Mouse (Mus musculus): ENCODE data around the gene Fgfr2.

The Fgfr2 gene

DNA sequence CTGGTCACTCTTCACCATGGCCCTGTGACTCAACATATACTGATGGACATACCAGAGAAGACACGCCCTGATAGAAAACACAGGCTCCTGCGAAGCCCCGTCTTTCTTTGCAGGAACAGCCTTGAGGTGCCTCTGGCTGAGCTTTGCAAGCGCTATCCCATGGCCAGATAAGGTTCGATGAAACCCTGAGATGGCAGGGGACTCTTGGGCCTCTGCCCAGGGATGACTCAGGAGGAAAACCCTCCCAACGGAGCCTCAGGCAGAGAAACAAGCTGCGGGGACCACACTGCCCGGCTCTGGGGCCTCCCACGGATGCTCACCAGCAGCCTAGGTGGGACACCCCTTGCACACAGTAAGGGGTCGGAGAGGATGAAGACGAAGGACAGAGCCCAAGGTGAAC, 115.8 kb downstream of the Fgfr2 start:
- DNase-seq (ENCODE audit: low read depth), result peak; percentile 73

DNA sequence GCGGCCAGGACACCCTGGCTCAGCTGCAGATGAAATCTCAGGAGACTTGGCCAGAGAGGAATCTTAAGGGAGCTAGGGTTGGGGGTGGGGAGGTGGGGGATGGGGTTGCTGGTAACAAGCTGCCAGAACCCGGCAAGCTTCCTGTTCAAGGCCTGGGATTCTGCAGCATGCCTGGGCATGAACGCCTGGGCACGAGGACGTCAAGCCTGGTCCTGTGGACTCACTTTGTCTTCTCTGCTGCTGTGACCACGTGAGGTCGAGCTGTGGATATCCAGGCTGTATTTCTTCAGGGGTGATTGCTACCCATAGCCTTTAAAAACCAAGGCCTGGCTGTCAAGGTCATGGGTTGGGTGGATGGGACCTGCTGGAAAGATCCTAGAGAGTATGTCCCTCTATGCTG, 117.4 kb downstream of the Fgfr2 start:
- DNase-seq (ENCODE audit: low read depth), result no peak

DNA sequence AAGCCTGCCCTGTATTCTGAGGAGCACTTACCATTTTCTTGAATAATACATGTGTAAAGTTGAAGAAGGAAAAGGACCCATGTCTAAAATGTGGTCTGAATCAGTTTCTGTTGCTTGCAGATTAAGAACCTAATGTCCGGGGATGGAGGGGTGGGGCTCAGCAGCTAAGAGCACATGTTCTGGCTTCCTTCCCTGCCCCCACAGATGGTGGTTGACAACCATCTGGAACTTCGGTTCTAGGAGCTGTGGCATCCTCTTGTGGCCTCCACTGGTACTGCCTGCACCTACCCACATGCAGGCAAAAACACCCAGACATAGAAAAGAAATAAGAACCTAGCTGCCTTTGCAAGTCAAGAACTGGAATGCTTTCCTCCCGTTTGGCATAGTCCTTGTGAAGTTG, 119.7 kb downstream of the Fgfr2 start:
- peak; percentile 88 for DNase-seq (ENCODE audit: low read depth)

DNA sequence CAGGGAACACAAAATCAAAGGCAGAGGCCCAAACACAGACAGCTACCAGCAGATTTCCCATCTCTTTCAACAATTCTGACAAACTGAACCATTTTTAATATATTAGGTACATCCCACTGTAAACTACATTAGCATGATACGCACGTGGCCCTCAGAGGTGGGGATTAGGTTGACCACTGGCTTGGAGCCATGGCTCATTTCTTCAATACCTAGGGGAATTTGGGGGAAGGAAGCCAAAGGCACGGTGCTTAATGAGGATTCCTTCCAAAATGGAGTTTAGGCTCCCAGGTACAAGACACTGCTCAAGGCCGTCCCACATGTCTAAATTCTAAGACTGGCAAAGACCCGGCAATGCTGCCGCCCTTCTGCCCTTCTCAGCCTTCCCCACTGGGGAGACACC, 120.9 kb downstream of the Fgfr2 start:
- no peak for DNase-seq (ENCODE audit: low read depth)

DNA sequence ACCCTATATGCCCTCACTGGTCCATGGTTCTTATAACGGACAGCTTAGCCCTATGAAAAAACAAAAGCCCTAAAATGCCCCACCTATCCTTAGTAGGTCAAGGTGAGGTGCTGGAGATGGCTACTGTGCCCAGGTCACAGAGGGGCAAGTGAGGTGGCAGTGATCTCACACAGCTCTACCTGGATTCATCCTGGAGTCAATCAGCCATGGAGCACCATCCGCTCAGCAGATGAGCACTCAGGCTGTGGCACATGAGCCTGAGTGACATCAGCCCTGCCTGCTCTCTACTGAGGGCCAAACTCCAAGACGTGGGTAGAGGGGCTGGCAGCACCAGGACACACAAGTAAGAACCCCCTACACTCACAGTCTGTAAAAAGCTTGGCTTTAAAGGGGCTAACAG, 121.8 kb downstream of the Fgfr2 start:
- no peak for DNase-seq (ENCODE audit: low read depth)

DNA sequence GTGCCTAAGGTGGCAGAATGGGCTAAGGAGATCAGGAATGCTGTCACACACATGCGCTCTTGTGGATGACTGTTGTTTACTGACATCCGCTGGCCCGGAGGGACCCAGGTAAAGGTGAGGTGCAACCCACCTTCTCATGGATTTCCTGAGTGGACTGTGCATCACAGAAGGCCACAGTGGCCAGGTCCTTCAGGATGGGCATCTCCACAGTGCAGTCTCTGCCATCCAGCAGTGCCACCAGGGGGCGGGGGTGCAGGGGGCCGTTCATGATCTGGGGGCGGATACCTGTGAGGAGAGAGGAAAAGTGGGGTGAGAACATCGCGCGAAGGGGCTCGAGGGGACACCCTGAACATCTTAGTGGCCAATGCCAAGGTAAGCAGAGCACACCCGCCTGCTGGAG, 124.1 kb downstream of the Fgfr2 start:
- DNase-seq (ENCODE audit: low read depth), result no peak

DNA sequence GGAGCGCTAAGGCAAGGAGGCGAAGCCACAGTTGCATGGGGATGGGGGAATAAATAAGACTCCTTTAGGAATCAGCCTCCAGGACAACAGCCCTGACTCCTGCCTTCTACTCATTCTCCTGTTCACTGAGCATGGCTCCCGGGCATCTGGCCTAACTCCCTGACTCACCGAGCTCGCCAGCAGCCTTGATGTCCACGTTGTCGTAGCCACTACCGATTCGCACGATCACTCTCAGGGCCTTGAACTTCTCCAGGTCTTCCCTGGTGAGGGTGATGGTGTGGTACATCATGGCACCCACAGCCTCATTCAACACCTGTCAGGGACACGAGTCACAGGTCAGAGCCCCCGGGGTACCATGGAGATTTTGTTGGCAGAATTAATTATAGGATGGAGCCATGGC, 124.5 kb downstream of the Fgfr2 start:
- DNase-seq (ENCODE audit: low read depth), result no peak

DNA sequence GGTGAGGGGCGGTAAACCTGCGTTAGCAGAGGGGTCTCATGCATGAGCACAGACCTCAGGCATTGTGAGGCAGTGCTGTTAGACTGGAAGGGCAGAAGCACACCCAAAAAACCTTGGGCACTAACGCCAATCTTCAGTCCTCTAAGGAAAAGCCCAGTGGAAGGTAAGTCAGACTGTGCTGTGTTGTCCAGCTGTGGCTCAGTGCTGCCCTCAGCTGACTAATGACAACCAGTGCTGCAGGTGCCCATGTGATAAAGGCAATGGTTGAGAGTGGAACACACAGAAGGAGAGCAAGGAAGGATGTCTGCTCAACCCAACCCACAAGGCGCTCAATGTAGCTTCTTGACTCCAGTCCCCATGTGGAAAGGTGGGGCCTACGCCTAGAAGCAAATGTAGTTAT, 126.8 kb downstream of the Fgfr2 start:
- DNase-seq (ENCODE audit: low read depth), result peak; percentile 55

DNA sequence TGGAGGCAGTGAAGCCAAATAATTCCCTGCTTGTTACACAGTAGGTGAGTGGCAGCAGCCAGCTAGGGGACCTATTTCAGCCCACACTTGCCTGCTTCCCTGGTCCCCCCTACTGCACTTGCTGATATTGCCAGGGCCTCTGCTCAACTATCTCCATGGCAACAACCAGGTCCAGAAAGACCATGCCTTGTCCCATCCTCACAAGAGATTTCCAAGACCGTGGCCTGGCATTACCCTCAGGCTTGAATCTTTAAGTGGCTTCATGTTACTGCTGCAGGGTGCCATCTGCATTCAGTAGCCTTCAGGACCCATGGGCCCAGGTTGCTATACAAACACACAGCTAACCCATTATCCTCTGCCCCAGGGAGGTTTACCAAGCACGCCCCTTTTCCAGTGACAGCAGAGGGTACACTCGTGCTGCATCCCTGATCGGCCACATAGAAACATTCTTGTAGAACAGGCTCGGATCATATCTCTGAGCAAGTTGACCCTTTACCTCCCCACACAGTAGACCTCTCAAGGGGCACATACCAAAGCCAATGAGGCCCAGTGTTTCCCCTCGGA, 128.4 kb downstream of the Fgfr2 start:
- DNase-seq (ENCODE audit: low read depth), result no peak

DNA sequence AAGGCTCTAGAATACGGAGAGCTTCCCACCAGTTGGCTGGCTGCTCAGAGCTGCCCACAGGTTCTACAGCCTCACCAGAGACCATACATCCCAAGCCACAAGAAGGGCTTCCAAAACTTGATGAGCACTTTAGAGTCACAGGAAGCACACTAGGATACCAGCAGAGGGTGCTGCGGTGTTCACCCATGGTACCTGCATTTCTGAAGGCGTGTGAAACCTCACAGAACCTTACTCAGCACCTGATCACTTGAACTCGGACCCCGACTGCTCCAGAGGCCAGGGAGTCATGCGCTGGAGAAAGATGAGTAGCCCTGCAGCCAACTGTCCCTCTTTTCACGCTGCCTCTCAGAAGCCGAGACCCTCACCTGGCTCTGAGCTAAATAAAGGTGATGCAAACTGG, 129.0 kb downstream of the Fgfr2 start:
- no peak for DNase-seq (ENCODE audit: low read depth)

DNA sequence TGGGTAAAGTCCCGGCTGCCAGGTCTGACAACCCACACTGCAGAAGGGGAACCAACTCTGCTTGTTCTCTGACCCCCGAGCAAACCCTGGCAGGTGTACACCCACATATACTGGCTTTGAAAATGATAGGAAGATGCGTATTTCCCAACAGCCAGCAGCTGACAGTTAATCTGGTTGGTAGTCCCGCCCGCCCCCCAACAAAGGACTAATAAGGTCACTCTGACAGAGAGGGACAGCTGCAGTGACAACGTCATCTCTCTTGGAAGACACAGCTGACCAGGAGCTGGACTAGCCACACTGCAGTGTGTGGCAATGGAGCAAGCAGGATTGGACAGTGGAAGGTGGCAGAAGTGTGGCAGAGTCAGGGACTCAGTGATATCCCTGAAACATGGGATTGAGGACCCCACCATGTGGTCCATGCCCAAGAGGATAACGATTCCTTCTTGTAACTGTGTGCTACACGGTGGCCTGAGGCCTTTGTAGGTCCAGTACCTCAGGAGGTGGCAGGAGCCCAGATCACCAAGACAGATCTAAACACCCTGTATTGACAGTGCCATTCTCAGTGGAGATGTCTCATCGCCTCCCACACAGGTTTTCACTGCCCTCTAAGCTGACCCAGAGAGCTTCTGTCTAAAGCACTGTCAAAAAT, 130.1 kb downstream of the Fgfr2 start:
- no peak for DNase-seq (ENCODE audit: low read depth)

DNA sequence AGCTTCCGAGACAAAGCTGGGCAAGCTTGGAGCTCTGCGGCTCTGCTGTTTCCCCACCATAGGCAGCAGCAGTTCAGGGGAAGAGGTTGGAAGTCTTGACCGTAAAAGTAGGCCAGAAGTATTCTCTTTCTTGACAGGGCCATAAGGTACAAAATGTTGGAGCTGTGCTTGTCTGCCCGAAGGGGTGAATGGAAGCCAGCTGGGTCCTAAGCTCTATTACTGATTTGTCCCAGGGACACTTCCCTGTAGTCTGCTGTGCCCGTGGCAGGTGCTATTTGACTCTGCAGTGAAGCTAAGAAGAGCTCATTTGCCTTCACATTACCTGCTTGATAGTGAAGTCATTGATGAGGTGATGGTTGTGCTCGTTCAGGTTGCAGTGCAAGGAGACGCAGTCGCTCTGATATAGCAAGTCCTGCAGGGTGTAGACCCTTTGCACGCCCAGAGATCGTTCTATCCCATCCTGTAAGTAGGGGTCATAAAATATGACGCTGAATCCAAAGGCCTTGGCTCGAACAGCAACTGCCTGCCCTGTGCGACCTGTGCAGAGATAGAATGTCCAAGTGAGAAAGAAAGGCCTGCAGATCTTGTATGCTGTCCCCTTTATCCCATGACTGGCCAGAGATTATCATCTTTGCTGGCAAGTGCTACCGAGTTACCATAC, 131.8 kb downstream of the Fgfr2 start:
- DNase-seq (ENCODE audit: low read depth), result no peak

DNA sequence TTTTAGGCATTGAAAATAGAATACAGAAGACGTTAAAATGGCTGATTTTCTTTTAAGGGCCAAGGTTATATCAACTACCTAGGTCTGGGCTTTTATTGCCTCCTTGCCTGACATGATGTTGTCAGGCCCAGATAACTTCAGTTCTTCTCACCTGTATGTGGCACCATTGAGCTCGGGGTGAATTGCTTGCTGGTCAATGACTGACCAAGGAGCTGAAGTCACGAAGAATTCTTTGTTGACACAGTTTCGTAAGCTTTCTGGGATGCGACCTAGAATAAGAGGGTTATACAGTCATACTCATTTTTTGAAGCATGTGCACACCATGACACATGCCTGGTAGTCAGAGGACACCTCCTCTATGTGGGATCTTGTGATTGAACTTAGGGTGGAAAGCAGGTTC, 133.3 kb downstream of the Fgfr2 start:
- DNase-seq (ENCODE audit: low read depth), result no peak

DNA sequence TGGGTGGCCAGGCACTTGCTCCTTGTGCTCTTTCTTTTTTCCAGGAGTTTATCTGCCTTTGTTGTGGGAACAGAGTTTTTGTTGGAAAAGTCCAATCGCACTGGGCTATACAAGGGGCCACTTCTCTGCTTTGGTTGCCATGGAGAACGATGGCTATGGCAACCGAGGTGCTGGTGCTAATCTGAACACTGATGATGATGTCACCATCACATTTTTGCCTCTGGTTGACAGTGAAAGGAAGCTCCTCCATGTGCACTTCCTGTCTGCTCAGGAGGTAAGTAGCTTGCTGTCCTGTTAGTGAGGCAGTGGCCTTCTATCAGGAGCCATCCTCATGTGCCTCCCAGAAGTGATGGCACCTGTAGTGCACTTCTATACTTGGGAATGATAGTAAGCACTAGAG, 140.5 kb downstream of the Fgfr2 start:
- DNase-seq (ENCODE audit: low read depth), result no peak

DNA sequence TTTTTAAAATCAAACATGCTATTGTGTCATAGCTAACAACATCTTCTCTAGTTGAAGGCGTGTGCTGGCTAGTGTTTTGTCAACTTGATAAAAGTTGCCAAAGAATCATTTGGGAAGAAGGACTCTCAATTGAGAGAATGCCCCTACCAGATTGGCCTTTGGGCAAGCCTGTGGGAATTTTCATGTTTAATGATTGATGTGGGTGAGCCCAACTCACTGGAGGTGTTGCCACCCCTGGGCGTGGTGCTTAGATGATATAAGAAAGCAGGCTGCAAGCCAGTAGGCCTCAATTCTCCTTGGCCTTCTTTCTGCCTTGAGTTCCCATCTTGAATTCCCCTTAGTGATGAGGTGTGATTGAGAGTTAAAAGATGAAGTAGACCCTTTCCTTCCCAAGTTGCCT, 145.2 kb downstream of the Fgfr2 start:
- no peak for DNase-seq (ENCODE audit: low read depth)

DNA sequence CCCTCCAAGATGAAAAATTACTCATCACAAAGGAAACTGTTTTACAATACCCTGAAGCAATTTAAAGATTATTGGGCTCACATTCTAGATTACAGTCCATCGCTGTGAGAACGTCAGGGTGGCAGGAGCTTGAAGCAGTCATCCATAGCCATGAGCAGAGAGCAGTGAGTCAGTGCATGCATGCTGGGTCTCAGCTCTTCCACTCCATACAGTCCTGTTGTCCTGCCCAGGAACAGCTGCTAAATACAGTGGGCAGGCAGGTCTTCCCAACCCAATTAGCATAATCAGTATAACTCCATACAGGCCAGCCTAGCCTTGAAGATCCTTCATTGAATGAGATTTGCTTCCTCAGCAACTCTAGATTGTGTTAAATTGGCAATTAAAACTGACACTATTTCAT, 147.1 kb downstream of the Fgfr2 start:
- no peak for DNase-seq (ENCODE audit: low read depth)

DNA sequence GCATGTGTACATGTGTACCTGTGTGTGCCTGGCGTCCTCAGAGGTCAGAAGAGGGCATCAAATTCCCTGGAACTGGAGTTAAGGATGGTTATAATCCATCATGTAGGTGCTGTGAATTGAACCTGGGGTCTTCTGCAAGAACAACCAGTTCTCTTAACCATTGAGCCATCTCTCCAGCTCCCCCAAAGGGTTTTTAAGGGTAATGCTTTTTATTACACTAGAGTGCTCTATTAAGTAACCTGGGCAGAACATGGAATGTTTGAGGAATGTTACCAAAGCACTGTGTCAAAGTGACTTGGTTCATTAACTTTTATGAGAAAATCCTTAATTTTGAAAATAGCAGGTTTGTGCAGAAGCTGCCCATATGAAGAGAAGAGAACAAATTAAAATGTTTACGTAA, 151.1 kb downstream of the Fgfr2 start:
- no peak for DNase-seq (ENCODE audit: low read depth)

DNA sequence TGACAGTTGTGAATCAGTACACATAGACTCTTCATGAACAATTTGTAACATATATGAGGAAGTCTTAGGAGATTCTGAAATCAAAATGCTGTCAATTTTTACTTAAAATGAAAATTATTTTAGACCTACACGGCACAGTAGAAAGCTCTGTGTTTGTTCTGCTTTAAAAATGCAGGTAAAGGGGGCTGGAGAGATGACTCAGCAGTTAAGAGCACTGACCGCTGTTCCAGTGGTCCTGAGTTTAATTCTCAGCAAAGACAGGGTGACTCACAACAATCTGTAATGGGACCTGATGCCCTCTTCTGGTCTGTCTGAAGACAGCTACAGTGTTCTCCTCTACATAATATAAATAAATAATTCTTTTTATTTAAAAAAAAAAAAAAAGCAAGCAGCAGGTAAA, 157.4 kb downstream of the Fgfr2 start:
- no peak for DNase-seq (ENCODE audit: low read depth)

DNA sequence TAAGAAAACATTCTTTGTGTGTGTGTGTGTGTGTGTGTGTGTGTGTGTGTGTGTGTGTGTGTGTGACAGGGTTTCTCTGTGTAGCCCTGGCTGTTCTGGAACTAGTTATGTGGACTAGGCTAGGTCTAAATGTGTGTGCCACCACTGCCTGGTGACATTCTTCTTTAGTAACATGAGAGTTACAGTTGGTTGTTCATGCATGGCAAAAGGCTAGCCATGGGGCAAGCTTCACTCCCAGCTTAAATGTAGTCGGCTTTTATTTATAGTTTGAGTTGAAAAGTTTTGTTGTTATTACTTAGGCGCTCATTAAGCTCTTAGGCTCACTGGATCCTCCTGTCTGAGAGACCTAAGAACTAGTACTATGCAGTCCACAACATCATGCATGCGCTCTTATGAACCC, 158.8 kb downstream of the Fgfr2 start:
- DNase-seq (ENCODE audit: low read depth), result no peak

DNA sequence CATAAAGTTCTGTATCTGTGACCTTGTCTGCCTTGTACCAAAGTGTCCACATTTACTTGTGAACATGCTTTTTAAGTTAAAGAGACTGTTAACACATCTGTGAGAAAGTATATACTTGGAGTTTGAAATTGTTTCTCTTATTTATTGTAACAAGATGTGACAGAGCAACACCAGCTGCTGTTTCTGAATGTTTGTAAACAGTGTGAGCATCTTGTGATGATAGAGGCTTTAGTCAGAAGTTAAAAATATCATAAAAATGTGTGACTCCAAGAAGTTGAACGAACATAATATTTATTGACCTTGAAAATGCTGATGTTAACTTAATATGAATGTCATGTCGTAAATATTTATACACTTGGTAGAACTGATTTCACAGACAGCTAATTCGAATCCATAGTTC, 172.5 kb downstream of the Fgfr2 start:
- DNase-seq (ENCODE audit: low read depth), result no peak

DNA sequence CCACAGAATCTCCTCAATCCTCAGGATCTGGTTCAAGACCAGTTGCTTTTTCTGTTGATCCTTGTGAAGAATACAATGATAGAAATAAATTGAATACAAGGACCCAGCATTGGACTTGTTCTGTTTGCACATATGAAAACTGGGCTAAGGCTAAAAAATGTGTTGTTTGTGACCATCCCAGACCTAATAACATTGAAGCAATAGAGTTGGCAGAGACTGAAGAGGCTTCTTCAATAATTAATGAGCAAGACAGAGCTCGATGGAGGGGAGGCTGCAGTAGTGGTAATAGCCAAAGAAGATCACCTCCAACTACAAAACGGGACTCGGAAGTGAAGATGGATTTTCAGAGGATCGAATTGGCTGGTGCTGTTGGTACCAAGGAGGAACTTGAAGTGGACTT, 173.2 kb downstream of the Fgfr2 start:
- no peak for DNase-seq (ENCODE audit: low read depth)

DNA sequence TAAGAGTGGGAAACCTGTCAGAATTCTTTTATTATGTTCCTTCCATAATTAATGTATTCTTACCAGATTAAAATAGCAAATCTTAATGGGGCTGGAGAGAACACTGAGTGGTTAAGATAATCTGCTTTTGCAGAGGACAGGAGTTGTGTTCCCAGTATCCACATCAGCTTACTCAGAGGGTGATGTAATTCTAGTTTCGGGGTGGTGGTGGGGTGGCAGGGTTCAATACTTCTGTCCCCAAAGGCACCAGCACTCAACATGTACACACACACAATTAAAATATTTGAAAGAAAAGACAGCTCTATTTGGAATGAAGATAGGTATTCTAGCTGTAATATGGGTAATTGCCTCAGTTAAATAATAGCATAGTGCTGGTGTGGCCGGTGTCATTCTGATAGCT, 182.6 kb downstream of the Fgfr2 start:
- DNase-seq (ENCODE audit: low read depth), result no peak

DNA sequence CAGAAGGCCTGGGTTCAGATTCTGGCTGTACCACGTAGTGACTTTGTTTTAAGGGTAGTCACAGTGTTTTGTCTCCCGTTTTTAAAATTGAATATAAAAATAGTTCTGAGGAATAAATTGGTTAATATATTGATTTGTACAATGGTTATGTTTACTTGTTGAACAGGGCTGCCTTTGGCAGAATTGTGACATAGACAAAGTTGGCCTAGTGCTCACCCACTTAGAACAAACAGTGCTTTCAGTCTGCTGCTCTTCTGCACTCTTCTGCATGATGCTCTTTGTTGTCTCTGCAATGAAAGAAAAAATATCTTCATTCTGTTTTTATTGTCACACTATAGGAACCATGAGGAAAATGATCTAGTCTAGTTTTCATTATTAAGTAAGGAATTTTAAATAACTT, 184.0 kb downstream of the Fgfr2 start:
- no peak for DNase-seq (ENCODE audit: low read depth)

DNA sequence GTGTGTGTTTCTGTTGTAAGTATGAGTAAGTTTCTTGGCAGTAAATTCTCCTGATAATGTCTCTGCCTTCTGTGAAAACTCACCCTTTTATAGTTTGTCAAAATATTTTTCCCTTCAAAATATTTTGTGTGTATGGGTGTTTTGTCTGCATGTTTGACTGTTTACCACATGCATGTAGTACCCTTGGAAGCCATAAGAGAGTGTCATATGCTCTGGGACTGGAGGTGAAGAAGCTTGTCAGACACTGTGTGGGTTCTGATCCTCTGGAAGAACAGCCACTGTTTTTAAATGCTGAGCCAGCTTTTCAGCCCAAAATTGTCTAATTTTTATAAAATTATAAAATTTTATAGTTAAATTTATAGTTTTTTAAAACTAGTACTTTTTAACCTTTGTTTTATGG, 188.4 kb downstream of the Fgfr2 start:
- no peak for DNase-seq (ENCODE audit: low read depth)

Data from NIH3T3 (cell line).